Mouse (Mus musculus) B cell, adult 2 months (primary cell): ENCODE data around the gene Ubr4.
"Not testable (repeated sequence)": the region's sequence is repeated elsewhere in the genome, so short reads cannot be mapped to it uniquely, and the experiment has no call there.

Experiments used
- DNase-seq, 2 experiments: peaks; one replicate each; pipeline ENCODE4 v3.0.0; 2022

The Ubr4 gene

DNA sequence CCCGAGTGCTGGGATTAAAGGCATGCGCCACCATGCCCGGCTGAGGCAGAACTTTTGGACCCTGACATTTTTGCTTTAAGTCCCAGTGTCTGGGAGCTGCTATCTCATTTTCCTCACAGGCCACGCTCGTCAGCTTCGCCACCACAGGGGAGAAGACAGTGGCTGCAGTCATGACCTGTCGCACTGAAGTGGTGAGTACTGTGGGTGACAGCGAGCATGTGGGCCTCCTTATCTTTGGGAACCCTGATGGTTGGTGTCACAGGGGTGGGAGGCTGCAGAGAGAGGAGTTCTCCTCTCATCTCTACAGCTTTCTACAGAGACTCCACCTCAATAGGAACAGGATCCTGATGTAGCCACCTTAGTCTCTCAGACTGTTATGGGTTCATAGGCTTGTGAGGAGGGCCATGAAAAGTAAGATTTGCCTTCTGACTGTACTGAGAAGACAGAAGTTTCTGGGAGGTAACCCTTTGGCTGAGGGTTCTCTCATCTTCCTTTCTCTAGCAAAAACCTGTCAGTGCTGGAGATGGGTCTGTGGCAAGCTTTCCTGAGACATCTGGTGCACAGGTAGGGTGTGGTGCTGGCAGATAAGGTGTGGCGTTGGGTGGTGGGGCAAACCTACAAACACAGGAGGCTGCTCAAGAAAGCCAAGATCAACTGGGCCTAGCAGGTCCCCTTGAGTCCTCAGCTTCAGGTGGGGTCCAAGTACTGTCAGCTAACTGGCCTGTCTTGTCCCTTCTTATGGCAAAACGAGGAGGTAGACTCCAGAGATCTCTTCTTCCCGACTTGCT is 8.5 kb downstream of the Ubr4 start:
- DNase-seq = no peak

DNA sequence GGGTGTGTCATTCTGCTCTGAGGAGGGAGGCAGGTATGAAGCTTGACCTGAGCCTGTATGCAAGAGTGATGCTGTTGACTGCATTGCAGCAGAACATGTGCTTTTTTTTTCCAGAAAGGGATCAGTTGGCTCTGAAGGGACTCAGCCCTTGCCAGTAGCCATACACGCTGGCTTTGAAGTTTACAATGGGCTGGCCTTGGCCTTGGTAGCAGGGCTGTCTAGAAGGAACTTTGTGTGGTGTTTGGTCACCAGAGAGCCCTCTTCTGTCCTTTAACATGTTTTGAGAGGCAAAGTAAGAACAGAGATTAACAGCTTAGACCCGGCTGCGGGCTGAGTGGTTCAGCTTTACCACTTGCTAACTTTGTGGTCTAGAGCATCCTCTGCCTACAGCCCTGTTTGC is 14.9 kb downstream of the Ubr4 start:
- DNase-seq = no peak

DNA sequence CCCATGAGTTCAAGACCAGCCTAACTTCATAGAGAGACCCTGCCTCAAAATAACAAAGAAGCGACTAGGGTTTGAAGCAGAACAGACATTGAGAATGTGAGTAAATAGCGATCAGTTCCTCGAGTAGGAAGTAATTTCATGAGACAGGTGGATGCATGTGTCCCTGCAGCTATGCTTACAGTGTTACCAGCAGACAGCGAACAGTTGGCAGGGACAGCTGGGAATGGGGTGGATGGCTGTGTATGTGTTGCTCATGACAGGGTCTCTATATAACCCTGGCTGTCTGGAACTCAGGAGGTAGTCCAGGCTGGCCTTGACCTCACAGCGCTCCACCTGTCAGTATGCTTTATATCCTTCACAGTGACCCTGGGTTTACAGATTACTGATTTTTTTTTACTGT is 15.6 kb downstream of the Ubr4 start:
- no peak for DNase-seq

DNA sequence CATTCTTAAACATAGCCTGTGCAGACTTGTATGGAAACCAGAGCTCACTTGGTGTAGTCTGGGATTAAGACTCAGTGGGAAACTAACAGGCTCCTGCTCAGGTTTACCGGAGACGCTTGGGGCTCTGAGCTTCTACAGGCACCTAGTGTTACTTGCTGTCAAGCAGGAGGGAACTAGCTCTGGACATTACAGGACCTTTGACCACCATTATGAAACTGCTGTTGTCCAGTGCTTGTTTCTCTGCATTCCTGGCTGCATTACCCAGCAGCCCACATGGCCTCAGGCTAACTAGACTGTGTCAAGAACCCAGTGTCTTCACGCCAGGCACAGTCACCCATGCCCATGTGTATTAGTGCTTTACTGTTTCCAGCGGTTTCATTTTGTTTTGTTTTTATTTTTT is 20.7 kb downstream of the Ubr4 start:
- DNase-seq = no peak

DNA sequence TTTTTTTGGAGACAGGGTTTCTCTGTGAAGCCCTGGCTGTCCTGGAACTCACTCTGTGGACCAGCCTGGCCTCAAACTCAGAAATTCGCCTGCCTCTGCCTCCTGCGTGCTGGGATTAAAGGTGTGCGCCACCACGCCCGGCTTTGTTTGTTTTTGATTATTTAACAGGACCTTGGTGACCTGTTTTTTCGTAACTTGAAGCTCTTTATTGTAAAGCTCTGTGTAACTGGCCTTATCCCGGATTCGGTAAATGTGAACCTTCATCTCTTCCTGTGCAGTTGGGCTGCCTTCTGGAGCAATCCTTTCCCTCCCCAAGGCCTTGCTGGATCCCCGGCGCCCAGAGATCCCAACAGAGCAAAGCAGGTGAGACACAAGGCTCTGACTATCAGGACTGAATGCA is 21.1 kb downstream of the Ubr4 start:
- DNase-seq = no peak

DNA sequence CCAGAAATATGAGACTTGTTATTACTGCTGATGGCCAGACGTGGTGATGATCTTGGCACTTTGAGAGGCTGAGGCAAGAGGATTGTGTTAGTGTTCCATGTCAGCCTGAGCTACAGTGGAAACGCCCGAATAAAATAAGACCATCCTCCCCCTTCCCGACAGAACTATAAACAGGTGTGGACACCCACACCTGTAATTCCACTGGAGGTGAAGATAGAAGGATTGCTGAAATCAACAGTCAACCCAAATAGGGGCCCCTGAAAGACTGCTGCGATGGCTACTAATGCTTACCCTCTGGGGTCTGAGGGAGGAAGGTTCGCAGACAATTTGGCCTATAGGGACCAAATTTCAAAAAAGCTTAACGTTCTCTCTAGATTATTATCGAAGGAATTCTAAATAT is 27.3 kb downstream of the Ubr4 start:
- peak; percentile 11 to 16 for DNase-seq

DNA sequence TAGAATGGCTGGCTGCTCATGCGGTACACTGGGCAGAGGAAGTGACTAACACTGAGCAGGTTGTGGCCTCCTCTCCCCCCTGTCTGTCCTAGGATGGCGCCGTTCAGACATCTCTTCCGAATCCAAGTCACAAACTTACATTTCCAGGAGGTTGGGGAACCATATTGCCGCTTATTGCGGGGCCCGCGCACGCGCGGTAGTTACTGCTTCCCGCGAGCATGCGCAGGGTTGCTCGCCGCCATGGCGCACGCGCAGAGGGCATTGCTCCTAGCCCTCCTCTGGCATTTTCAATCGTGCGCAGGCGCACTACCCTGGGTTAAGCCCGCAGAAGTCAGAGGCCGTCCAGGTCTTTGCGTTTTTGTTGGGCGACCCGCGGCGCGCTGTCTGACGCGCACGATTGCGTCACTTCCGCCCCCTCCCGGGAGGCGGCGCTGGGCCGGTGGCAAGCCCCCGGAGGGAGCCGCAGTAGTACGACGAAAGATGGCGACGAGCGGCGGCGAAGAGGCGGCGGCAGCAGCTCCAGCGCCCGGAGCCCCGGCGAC is 27.9 kb downstream of the Ubr4 start:
- peak; percentile 100 for DNase-seq

DNA sequence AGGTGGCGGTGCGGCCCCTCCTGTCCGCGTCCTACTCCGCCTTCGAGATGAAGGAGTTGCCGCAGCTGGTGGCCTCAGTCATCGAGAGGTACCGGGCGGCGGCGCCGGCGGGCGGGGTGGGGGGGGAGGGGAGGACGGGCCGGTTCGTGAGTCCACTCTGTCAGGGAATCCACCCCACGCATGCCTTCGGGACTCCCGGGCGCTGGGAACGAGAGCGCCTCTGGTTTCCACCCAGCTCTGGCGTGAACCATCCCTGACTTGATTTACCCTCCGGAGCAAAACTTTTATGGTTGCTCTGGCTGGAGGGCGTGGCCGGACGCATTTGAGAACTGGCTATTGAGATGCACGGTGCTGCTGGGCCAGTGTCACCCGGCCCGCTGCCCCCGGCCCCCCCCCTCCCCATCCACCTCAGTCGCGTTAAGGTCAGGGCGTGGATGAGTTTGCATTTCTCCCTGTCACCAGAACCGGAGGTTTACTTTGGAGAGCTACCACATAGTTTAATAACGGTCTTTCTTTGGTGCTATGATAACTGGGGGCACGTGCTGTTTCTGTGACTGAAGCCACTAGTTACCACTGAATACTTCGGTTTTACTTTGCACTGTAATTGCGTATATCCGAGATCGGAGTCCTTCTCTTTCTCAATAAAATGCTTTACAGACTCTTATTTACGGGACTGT is 28.5 kb downstream of the Ubr4 start:
- no peak for DNase-seq

DNA sequence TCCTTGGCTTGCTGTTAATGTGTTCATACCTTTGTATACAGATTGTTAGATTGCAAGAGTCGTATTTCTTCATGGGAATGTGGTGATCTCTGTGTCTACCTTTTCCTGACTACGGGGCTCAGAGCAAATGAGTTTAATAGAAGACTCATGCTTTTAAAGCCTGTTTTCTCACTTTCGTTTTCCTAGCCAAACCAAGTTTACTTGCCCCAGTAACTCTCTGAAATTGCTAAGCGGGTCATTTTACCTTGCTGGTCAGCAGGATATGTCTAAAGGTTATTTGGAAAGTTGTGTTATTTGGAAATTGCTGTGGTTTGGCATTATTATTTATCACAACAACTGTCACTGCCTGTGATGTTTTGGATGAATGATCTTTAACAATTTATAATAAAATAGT is 29.0 kb downstream of the Ubr4 start:
- DNase-seq = no peak

DNA sequence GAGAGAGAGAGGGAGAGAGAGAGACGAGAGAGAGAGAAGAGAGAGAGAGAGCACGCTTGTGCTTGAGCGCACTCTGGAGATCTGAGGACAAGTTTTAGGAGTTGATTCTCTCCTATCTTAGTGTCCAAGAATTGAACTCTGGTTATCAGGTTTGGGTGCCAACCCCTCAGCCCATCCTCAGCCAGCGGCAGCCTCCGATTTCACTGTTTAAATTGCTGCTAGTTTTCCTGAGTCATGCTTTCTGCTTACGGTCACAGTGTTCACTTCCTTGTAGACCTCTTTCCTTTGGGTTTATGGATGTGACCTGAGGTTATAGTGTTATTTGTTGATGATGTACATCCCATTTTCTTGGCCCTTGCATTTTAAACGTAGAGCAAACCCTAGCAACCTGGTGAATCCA is 29.8 kb downstream of the Ubr4 start:
- no peak for DNase-seq

DNA sequence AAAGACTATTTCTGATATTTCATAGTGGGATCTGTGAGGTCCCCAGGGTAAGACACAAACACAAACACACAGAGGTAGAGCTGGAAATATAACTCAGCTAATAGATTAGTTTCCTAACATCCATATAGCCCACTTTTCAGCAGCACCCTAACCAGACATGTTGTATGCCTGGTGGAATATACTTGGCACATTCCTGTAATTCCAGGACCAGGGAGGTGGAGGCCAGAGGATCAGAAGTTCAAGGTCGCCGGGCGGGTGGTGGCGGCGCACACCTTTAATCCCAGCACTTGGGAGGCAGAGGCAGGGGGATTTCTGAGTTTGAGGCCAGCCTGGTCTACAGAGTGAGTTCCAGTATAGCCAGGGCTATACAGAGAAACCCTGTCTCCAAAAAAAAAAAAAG is 33.4 kb downstream of the Ubr4 start:
- not testable (repeated sequence) for DNase-seq

DNA sequence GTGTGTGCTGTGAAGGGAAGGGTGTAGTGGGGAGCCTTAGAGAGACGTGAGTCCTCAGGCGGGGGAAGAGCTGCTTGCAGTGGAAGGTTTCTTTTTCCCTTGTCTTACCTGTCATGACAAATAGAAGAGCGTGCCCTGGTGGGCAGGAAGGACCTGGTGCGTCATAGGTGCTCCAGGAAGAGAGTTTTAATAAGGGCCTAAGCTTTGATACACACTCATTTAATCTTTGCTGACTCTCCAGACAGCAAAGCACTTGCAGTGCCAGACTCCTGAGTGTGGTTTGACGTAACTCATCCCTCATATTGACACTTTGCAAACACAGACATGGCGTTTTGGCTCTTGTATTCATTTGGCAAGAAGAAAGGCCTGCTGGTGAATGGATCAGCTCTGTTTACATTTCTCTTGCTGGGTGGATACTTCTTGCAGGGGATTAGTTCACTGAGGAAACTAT is 34.5 kb downstream of the Ubr4 start:
- no peak for DNase-seq

DNA sequence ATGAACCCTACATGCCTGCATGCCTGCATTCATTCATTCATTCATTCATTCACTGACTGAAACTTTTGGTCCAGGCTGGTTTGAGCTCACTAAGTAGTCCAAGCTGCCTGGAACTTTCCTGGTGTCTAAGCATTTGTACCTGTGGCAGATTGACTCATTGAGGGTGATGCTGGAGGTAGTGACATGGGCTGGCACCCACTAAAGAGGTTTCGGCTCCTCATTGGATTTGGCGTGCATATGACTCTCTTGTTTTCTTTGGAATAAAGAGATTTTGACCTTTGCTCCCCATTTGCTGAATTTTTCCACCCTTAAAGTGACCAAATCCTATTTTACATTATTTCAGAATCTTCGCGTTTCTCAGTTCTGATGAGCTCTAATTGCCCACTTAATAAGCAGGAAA is 37.1 kb downstream of the Ubr4 start:
- no peak for DNase-seq

DNA sequence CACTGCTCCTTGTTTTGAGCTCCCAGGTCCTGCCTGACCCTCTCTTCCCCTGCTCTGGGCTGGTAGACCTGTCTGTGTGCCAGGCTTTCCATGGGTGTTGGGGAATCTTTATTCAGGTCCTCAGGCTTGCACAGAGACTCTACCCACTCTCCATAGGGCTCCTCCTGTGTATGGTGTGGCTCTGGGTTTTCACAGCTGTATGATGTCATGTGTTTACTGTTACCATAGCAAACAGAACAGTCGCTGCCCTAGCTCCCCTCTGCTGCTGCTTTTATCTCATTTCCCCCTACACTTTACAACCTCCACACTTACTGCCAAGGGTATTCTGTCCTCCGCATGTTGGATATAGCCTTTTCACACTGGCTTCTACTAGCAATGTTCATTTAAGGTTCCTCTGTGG is 43.0 kb downstream of the Ubr4 start:
- no peak for DNase-seq

DNA sequence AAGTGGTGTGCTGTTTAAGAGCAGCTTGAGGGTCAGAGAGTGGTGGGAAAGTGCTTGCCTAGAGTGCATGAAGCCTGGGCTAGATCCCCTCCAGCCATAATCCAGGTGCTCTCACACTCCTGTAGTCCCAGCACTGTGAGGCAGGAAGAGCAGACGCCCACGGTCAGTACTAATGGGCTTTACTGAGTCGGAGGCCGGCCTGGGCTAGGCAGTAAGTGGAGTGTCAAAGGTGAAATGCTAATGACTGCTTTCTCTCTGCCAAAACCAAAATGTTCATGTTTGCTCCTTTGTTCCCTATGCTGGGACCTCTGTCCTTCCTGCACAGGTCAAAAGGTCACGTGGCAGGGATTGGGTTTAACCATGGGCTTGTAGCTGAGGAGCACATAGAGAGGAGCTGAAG is 48.1 kb downstream of the Ubr4 start:
- DNase-seq = no peak

DNA sequence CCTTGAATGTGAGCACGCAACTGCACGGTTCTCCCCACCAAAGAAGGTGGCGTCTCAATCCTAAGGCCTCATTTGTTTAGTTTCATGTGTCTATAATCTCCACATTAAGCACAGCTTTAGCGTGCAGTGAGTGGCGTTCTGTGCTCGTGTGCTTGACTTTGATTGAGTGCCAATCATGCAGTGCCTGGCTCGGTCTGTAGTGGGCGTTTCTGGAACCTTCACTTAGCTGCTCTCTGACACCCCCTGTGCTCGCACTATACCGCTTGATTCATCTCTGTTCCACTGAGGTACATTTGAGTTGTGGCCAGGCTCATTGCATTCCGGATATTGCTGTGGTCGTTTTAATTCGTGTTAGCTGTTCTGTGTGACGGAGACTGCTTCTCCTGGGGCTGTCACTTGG is 50.8 kb downstream of the Ubr4 start:
- no peak for DNase-seq

DNA sequence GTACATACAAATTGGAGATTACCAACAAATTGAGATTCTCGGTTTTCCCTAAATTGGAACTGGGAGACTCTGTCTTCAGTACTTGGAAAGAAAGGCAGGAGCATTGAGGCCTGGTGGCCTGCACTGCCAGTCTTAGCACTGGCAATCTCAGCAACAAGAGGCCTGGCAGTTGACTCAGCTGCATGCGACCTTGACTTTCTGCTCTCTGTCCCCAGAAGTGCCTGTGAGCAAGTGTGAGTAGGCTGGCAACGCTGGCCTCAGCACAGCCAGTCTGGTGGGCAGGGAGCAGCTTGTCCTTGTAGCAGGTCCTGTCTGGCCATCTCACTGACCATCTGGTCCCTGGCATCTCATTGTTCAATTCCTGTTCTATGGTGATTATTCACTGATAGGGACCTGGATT is 58.9 kb downstream of the Ubr4 start:
- no peak for DNase-seq

DNA sequence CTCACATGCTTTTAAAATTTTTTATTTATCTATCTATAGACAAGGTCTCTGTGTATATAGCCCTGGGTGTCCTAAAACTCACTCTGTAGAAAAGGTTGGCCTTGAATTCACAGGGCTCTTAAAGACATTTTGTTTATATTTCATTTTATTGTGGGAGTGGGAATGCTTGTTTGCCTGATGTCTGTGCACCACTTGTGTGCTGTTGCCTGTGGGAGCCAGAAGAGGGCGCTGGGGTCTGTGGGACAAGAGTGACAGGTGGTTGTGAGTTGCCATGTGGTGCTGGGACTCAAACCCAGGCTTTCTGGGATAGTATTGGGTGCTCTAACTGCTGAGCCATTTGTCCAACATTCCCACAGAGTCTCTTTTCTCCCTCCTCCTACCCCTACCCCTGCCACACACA is 65.5 kb downstream of the Ubr4 start:
- DNase-seq = no peak

DNA sequence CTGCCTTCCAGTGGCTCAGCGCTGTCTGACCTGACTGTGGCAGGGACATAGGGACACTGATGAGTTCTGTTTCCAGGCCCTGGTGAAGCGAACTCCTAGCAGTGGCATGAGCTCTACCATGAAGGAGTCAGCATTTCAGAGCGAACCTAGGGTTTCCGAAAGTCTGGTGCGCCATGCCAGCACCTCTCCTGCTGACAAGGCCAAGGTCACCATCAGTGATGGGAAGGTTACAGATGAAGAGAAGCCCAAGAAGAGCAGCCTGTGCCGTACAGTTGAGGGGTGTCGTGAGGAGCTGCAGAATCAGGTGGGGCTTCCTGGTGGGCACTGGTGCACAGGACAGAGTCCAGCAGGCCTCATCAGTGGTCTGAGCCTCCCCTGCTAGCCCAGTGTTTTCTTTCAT is 69.2 kb downstream of the Ubr4 start:
- DNase-seq = no peak

DNA sequence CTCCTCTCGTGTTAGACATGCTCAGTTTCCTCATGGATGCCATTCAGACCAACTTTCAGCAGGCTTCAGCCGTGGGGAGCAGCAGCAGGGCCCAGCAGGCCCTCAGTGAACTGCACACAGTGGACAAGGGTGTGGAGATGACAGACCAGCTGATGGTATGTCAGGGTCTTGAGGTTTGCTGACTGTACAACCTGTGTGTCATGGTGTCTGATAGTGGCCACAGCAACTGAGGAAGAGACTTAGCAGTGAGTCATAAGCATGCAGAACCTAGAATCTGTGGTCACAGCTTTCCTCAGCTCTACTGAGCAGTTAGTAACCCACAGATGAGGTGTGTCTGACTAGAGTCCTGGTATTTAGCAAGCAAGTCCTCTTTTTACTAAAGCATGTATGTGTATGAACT is 70.0 kb downstream of the Ubr4 start:
- DNase-seq = no peak

DNA sequence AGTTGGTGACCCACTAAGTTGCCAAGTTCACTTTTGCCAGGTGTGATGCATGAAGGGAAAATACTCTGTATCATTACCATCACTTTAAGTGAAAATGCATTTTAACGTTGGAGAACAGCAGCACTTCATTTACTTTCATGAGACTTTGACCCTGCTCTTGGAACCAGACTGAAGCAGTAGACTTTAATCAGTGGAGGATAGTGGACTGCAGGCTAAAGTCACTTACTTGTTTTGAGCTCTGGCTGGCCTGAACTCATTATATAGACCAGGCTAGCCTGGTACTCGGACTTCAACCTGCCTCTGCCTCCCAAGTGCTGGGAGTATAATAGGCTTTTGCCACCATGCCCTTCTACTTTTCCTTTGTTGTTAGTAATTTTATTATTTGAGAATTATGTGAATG is 70.9 kb downstream of the Ubr4 start:
- no peak for DNase-seq

DNA sequence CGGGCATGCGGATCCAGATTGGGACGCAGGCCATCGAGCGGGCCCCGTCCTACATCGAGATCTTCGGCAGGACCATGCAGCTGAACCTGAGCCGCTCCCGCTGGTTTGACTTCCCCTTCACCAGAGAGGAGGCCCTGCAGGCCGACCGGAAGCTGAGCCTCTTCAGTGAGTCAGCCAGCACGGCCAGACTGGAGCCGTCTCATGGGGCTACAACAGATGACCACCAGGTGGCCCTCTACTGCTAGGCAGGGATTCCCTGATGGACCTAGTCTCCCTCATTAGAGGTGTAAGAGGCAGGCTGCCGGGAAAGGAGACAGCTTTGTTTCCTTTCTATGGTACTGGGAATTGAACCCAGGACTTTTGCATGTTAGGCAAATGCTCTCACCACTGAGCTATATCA is 77.8 kb downstream of the Ubr4 start:
- peak; percentile 48 to 58 for DNase-seq

DNA sequence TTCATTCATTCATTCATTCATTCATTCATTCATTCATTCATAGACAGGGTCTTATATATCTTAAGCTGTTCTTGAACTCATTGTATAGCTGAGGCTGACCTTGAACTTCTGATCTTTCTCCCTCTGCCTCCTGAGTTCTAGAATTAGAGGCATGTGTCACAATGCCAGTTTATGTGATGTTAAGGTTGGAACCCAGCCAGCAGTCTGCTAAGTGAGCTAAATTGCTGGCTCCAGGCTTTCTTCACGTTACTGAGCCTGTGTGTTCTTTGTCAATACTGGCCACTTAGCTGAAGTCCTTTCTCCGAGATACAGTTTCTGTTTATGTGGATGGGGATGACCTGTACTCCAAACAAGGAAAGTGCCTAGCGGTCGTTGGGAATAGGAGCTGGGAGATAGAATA is 78.5 kb downstream of the Ubr4 start:
- DNase-seq = no peak

DNA sequence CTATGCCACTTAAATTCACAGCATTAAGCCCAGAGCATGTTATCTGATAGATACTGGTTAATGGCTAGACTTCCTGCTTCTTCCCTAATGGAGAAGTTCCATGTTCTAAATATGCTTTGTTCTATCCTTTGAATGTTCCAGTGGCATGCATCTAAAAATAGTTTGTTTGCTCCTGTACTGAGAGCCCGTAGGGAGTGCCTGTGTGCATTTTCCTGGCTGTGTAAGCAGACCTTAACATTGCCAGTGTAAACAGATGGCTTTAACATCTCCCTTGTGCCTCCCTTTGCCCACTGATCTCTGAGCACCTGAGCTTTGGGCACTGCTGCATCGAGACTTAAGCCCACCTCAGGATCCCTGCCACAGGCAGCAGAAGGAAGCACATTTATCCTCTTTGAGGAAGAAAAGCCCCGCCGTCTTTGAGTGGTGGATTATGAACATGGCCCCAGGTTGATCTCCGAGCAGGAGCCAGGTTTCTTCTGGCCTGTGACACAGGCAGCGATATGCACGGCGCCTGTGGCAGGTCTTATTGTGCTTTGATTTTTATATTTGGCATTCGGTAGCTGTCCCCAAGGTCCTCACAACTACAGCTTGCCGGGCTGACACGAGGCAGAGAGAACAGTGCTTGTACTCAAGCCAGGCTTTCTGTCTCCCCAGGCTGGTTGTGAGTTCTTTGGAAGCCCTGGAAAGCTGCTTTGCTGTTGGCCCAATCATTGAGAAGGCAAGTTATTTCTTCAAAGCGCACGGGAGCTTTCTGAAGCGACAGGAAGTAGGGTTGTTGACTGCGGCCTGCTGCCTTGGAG is 80.8 kb downstream of the Ubr4 start:
- no peak for DNase-seq
